Mouse (Mus musculus) megakaryocyte, embryonic 14.5 days (primary cell): Measurements from ENCODE around the gene Vav2.

Experiments
- FLI1 ChIP-seq: IDR thresholded peaks from 2 replicates; pipeline ENCODE4 v1.6.1; 2012; ENCODE audit warnings: low read length, inconsistent platforms, mixed read lengths
- GATA1 ChIP-seq: IDR thresholded peaks from 3 replicates; pipeline ENCODE4 v1.6.1; 2012; ENCODE audit warnings: mixed read lengths, low read length, inconsistent platforms, borderline replicate concordance

- no peak for TF ChIP-seq GATA1
- TF ChIP-seq FLI1, result no peak
Measured at GRCm38 (mm10) chr2:27304741-27305140, 122.1 kb downstream of the Vav2 start.
